Mouse (Mus musculus) bone marrow macrophage, adult 2 months (primary cell): ENCODE measurements around the gene Mrpl53. TPM values are rescaled to one million over a fixed set of nuclear protein-coding genes. Genes with fewer than 3 reads are reported as not detected.

ENCODE experiments used
- H3K27ac ChIP-seq: 2 replicates; pipeline ENCODE4 v1.5.1; 2012; ENCODE audit warnings: low read depth, low read length; ENCODE audit not compliant: insufficient read depth
- H3K4me1 ChIP-seq: 2 replicates; pipeline ENCODE4 v1.6.1; 2012; ENCODE audit warnings: low read length; ENCODE audit not compliant: control insufficient read depth, insufficient read depth
- H3K4me3 ChIP-seq: 2 replicates; pipeline ENCODE4 v1.5.1; 2012; ENCODE audit warnings: mild to moderate bottlenecking, low read length, moderate library complexity; ENCODE audit not compliant: insufficient read depth
- CTCF ChIP-seq: IDR thresholded peaks from 2 replicates; pipeline ENCODE4 v1.5.1; 2012; ENCODE audit warnings: low read depth, mild to moderate bottlenecking, low read length, moderate library complexity
- POLR2A ChIP-seq: IDR thresholded peaks from 2 replicates; pipeline ENCODE4 v1.6.1; 2012; ENCODE audit warnings: mild to moderate bottlenecking, low read depth, low read length, borderline replicate concordance
- polyA plus RNA-seq: library from polyadenylated mRNA; stranded (reverse); fragments of >200 nt; gene quantifications from 2 replicates; pipeline ENCODE4 v1.2.4, GENCODE M21; 2012; ENCODE audit not compliant: missing spikeins, insufficient read depth, insufficient read length

The Mrpl53 gene
- polyA plus RNA-seq, 1 experiment: 26.5 TPM

GRCm38 (mm10) chr6:83134951-83135513 lies 26.2 kb downstream of the Mrpl53 start, which contains the start of gene Rtkn:
TSS of gene Rtkn (plus strand) at chr6:83135463.
- H3K4me1 ChIP-seq: peaks cover 45% of the 10 kb centered on the region
- H3K27ac ChIP-seq: no peak within 1 kb of the TSS
- peak within 1 kb of the TSS; percentile 64; the same call in 1 of the 2 replicates for H3K4me3 ChIP-seq
- no peak for TF ChIP-seq POLR2A
- no peak for TF ChIP-seq CTCF

- Histone ChIP-seq H3K4me3 (no peak overlapping the region), H3K4me1 (peaks cover 43% of the 10 kb centered on the region), H3K27ac (no peak overlapping the region)
- TF ChIP-seq CTCF (no peak), POLR2A (no peak)
Observed at GRCm38 (mm10) chr6:83135571-83136161, 26.8 kb downstream of the Mrpl53 start.

GRCm38 (mm10) chr6:83136291-83136880 lies 27.5 kb downstream of the Mrpl53 start:
- Histone ChIP-seq H3K4me3 (peak overlapping the region; percentile 64), H3K27ac (peak overlapping the region; percentile 70), H3K4me1 (peaks cover 37% of the 10 kb centered on the region)
- TF ChIP-seq POLR2A: no peak
- no peak for TF ChIP-seq CTCF

- H3K27ac ChIP-seq: peak overlapping the region; percentile 70
- TF ChIP-seq POLR2A (no peak), CTCF (no peak)
Observed at GRCm38 (mm10) chr6:83136881-83137575, 28.2 kb downstream of the Mrpl53 start.

GRCm38 (mm10) chr6:83137576-83137950 lies 28.7 kb downstream of the Mrpl53 start:
- TF ChIP-seq POLR2A (no peak), CTCF (no peak)
- H3K4me3 ChIP-seq: peak overlapping the region; percentile 64
- H3K27ac ChIP-seq: peak overlapping the region; percentile 70
- peaks cover 33% of the 10 kb centered on the region for H3K4me1 ChIP-seq

More at GRCm38 (mm10) chr6:83136881-83137575, 28.2 kb downstream of the Mrpl53 start:
- Histone ChIP-seq H3K4me1 (peaks cover 37% of the 10 kb centered on the region), H3K4me3 (peak overlapping the region; percentile 64)

- TF ChIP-seq CTCF (no peak), POLR2A (no peak)
- Histone ChIP-seq H3K4me1 (peaks cover 30% of the 10 kb centered on the region), H3K27ac (peak overlapping the region; percentile 13; the same call in 1 of the 2 replicates), H3K4me3 (peak overlapping the region; percentile 64; the same call in 1 of the 2 replicates)
Observed at GRCm38 (mm10) chr6:83138056-83138455, 29.2 kb downstream of the Mrpl53 start.

- no peak overlapping the region for H3K4me3 ChIP-seq
- H3K4me1 ChIP-seq: peaks cover 19% of the 10 kb centered on the region
- no peak overlapping the region for H3K27ac ChIP-seq
Observed at GRCm38 (mm10) chr6:83140044-83140443, 31.2 kb downstream of the Mrpl53 start.

GRCm38 (mm10) chr6:83141636-83142035 lies 32.8 kb downstream of the Mrpl53 start:
- TF ChIP-seq CTCF (no peak), POLR2A (no peak)
- no peak overlapping the region for H3K4me3 ChIP-seq
- peaks cover 13% of the 10 kb centered on the region for H3K4me1 ChIP-seq
- H3K27ac ChIP-seq: no peak overlapping the region

More at GRCm38 (mm10) chr6:83140044-83140443, 31.2 kb downstream of the Mrpl53 start:
- TF ChIP-seq POLR2A: no peak
- no peak for TF ChIP-seq CTCF

GRCm38 (mm10) chr6:83142211-83142731 lies 33.4 kb downstream of the Mrpl53 start:
- H3K4me3 ChIP-seq: no peak overlapping the region
- TF ChIP-seq POLR2A (no peak), CTCF (no peak)
- no peak overlapping the region for H3K27ac ChIP-seq
- H3K4me1 ChIP-seq: peaks cover 13% of the 10 kb centered on the region
